Mouse (Mus musculus) left cerebral cortex, postnatal 36 days (tissue): Measurements from ENCODE around the gene AC109138.7. TPM values are rescaled to one million over a fixed set of nuclear protein-coding genes. Genes with fewer than 3 reads are reported as not detected.

Experiments
- DNase-seq, 2 experiments: peaks; one replicate each; pipeline ENCODE4 v3.0.0; 2021 to 2022; ENCODE audit warnings: low spot score in 2 of 2, mixed read lengths in 1 of 2
- intact Hi-C: fragments of 180-260 bp; cut with DNase I; formaldehyde crosslinking; loops from one replicate; pipeline ENCODE4 v1.15.1; 2025
- total RNA-seq, 2 experiments: library from RNA; stranded (reverse); gene quantifications; 2 replicates each; pipeline ENCODE4 v1.2.3; 2021

The AC109138.7 gene
- total RNA-seq, 2 experiments from 2014 or later, result not detected

DNA sequence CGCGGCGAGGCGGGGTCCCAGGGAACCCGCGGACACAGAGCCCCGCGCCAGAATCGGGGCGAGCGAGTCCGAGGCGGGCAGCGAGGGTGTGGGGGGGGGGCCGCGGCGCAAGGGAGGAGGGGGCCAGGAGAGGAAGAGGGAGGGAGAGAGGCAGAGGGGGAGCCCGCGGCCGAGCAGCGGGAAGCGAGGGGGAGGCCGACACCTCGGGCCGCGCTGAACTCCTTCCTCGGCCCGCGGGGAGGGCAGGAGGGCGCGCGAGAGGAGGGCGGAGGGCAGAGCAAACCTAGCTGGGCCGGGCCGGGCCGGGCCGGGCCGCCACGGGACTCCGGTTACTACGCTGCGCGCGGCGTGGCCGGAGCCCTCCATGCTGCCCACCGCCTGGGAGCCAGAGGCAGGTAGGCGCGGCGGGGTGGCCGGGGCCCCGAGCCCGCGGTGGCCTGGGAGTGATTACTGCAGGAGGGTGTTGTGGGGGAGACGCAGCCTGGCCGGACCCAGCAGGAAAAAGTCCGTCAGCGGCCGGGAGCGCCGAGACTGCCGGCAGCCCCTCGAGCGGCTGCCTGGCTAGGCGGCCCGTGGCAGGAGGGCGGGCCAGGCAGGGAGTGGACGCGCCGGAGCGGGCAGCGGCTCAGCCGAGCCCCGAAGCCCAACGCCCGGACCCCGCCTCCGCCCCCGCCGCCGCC lies 754 bp downstream of the AC109138.7 start:
- intact Hi-C loops, result no loop called here
- DNase-seq, result no peak

- intact Hi-C loops, result no loop called here
- DNase-seq, result no peak
Observed at GRCm38 (mm10) chr19:4215451-4215840, 1.3 kb downstream of the AC109138.7 start.

GRCm38 (mm10) chr19:4216041-4216685 lies 2.0 kb downstream of the AC109138.7 start:
- no peak for DNase-seq
- intact Hi-C loops, result no loop called here

DNA sequence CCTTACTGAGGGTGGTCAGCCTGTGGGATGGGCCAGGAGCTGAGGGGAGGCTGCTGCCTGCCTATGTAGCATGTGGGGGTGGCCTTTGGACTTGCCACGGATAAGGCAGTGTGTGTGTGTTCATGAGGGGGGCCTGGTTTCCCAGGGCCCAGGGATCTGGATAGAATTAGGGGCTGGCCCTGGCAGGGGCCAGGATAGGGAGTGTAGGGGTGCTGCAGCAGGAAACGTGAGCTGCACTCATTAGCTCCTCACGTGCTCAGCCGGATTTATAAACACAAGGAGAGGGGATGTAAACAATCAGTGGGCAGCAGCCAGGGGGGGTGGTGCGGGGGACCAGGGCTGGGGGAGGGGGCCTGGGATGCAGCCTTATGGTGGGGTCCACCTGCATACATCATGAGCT lies 3.0 kb downstream of the AC109138.7 start:
- intact Hi-C loops, result no loop called here
- no peak for DNase-seq

GRCm38 (mm10) chr19:4217855-4218254 lies 3.7 kb downstream of the AC109138.7 start:
- DNase-seq, result no peak
- intact Hi-C loops, result no loop called here

GRCm38 (mm10) chr19:4218293-4218692 lies 4.1 kb downstream of the AC109138.7 start:
- intact Hi-C loops, result no loop called here
- no peak for DNase-seq

- intact Hi-C loops, result no loop called here
- no peak for DNase-seq
Observed at GRCm38 (mm10) chr19:4218784-4219183, 4.6 kb downstream of the AC109138.7 start.

- intact Hi-C loops, result loop anchor here (10.0 kb wide), 1 partner anchor 205 kb away; the partner anchor contains the start of gene Ndufv1
- DNase-seq, result no peak
Observed at GRCm38 (mm10) chr19:4219943-4220342, 5.8 kb downstream of the AC109138.7 start.

GRCm38 (mm10) chr19:4220416-4220815 lies 6.3 kb downstream of the AC109138.7 start:
- no peak for DNase-seq
- intact Hi-C loops, result loop anchor here (10.0 kb wide), 1 partner anchor 206 kb away; the partner anchor contains the start of gene Ndufv1

- DNase-seq, result no peak
- intact Hi-C loops, result loop anchor here (10.0 kb wide), 1 partner anchor 206 kb away; the partner anchor contains the start of gene Ndufv1
Observed at GRCm38 (mm10) chr19:4220957-4221743, 7.0 kb downstream of the AC109138.7 start.

DNA sequence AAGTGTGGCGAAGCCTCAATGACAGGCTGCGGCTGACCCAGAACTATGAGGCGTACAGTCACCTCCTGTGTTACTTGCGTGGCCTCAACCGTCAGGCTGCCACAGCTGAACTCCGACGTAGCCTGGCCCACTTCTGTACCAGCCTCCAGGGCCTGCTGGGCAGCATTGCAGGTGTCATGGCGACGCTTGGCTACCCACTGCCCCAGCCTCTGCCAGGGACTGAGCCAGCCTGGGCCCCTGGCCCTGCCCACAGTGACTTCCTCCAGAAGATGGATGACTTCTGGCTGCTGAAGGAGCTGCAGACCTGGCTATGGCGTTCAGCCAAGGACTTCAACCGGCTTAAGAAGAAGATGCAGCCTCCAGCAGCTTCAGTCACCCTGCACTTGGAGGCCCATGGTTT lies 8.0 kb downstream of the AC109138.7 start:
- DNase-seq, result no peak
- intact Hi-C loops, result loop anchor here (10.0 kb wide), 1 partner anchor 207 kb away; the partner anchor contains the start of gene Ndufv1

DNA sequence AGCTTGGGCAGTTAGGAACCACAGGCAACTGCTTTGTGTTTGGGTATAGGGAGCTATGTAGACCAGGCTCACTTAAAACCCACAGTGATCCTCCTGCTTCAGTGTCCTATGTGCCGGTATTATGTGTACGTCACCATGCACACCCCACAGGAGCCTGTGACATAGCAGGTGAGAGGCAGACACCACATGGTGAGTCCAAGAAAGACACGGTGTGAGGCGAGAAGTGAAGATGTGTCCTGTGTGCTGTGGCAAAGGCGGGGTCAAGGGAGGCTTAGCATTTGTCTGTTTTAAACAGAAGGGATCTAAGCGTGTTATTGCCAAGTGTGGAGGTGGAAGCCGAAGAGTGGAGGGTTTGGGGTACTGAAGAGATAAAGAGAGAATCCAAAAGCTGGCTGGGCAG lies 12.6 kb downstream of the AC109138.7 start:
- intact Hi-C loops, result loop anchor here (10.0 kb wide), 1 partner anchor 212 kb away; the partner anchor contains the start of gene Ndufv1

GRCm38 (mm10) chr19:4227446-4227845 lies 13.3 kb downstream of the AC109138.7 start:
- no peak for DNase-seq
- intact Hi-C loops, result loop anchor here (10.0 kb wide), 1 partner anchor 213 kb away; the partner anchor contains the start of gene Ndufv1

More for the DNA sequence above, 12.6 kb downstream of the AC109138.7 start:
- DNase-seq, result no peak

GRCm38 (mm10) chr19:4227894-4228678 lies 13.9 kb downstream of the AC109138.7 start:
- DNase-seq, result peak; percentile 63 to 65
- intact Hi-C loops, result loop anchor here (2.0 to 10.0 kb wide), 2 partner anchors 21 to 213 kb away; partner anchors contain the start of gene Ndufv1

- intact Hi-C loops, result loop anchor here (2.0 to 10.0 kb wide), 2 partner anchors 22 to 214 kb away; partner anchors contain the start of gene Ndufv1
- no peak for DNase-seq
Observed at GRCm38 (mm10) chr19:4228891-4229290, 14.7 kb downstream of the AC109138.7 start.

GRCm38 (mm10) chr19:4229451-4230076 lies 15.4 kb downstream of the AC109138.7 start:
- DNase-seq, result no peak
- intact Hi-C loops, result loop anchor here (2.0 to 10.0 kb wide), 4 partner anchors 23 to 215 kb away; partner anchors contain the start of genes Aip and Ndufv1

DNA sequence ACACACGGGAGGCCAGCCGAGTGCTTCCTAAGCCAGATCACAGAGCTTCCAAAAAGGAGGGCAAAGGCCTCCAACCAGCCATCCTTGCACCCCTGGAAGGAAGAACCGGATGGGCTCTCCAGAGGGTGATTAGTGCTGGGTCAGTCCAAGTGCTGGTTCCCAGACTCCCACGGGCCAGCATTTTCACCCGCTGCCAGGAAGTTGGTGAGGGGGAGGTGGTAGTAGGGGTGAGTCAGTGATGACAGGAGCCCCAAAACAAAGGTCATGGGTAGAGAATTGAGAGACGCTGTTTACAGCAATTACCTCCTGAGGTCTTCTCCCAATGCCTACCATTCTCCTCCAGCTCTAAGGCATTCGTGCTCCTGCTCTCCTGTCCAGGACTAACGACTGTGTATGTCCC lies 16.3 kb downstream of the AC109138.7 start:
- intact Hi-C loops, result loop anchor here (2.0 to 5.0 kb wide), 2 partner anchors 103 to 130 kb away; partner anchors contain the start of gene Aip
- DNase-seq, result no peak
